Mouse (Mus musculus): ENCODE data around the gene Olfr960.

The Olfr960 gene

DNA sequence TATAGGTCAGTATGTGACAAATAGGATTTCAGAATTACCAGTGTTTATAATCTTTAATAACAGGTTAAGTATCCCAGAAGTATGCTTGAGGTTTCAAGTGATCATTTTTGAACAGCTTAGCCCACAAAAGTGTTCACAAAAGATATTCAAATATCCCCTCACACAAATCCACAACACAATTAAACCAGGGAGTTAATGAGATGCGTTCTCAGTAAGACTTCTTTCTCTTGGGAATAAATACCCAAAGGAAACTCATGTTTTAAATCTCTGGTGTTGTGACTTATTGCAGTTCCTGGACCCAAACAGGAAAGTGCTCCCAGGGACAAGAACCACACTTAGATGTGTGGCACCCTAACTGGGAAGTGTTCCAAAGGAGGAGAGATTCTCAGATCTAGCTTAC is at the start of gene Olfr960:
Olfr960 (plus strand) TSS at position 301 of the 400 bp plus-strand sequence.
- no peak for DNase-seq (ENCODE audit: low spot score)

- DNase-seq (ENCODE audit: low spot score), result no peak
These were observed 45.7 kb upstream of the Olfr960 start, which contains the start of gene Olfr959 for GRCm38 (mm10) chr9:39575469-39575868. Olfr959 (minus strand) TSS chr9:39575569.

- DNase-seq (ENCODE audit: low spot score), result no peak
These were observed 44.1 kb upstream of the Olfr960 start for GRCm38 (mm10) chr9:39577050-39577449.

- DNase-seq (ENCODE audit: low spot score), result no peak
These were observed 18.4 kb upstream of the Olfr960 start for GRCm38 (mm10) chr9:39602536-39603332.

DNA sequence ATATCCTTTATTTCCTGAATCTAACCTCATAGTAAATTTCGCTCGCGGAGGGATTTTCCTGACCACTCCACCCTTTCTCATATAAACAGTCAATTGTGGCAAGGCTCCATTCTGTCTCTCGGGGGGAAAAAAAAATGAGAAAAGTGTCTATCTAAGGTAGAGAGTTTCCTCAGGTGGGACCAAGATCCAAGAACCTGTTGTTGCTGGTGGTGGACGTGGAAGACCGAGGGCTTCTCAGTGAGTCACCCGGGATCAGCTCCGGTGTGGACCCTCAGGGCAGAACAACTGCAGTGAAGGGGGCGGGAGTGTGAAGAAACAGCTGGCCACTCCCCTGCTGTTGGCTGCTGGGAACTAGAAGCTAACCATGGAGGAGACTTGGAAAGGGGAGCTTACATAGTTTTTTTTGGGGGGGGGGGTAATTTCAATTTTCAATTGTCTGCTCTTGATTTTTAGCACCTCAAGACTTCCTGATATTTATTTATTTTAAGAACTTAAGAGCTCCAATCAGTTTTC is 17.8 kb upstream of the Olfr960 start:
- DNase-seq (ENCODE audit: low spot score), result no peak

DNA sequence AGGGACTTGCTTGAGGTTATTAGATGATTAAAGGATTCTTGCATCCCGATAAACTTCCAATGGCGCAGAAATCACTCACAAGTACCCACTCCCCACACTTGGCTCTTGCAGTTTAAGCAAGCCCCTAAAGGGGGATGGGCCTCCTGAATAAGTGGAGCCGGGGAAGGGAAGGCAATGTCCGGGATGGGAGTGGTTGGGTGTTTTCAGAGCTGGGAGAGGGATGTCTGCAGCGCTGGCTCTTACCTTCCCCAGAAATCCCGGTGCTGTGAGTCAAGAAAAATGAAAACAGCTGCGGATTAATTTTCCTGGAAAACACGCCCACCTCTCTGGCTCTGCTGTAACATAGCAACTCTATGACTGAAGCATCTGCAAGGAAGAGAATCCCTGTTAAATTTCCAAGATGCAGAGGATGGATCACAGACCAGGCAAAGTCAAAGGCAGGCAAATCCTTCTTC is 17.1 kb upstream of the Olfr960 start, which contains the start of gene AW551984:
AW551984 (minus strand) TSS at position 405 of the 455 bp plus-strand sequence.
- DNase-seq (ENCODE audit: low spot score), result no peak

DNA sequence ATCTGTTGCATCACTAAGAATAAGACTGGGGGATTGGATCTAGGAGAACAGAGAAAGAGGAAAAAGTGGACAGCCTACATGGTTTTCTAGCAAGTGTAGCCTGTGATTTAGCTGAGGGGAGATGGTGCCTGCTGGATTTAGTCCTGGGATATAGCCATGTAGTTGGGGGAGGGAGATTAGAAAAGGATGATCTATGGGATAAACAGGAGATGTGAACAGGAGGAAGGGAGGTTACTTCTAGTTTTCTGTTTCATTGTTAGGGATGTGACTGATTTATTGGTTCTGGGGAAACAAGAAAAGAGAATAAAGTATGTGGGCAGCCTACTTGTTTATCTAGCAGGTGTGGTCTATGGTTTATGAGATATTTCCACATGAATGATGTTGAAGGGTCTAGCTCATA is 12.7 kb upstream of the Olfr960 start:
- no peak for DNase-seq (ENCODE audit: low spot score)

DNA sequence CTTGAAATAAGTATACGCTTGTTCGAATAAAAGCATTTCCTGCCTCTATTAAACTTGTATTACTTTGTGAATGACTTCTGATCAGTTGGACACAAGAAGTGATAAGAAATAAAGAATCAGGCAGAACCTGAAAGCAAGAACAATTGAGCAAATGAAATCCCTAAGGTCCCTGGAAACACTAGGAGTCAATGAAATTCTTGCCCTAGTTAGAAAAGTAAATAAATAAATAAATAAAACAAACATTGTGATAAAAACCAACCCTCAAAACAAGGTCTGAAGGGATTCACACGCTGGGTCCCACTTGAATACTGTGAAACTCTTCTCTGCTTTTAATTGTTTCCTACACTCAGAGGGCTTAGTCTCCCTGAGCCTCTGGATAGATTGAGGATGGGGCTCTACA is 10.8 kb upstream of the Olfr960 start, which contains the start of gene Olfr148:
Olfr148 (plus strand) TSS at position 301 of the 400 bp plus-strand sequence.
- no peak for DNase-seq (ENCODE audit: low spot score)

- no peak for DNase-seq (ENCODE audit: low spot score)
These were observed 9.2 kb upstream of the Olfr960 start for GRCm38 (mm10) chr9:39611953-39612352.

- no peak for DNase-seq (ENCODE audit: low spot score)
These were observed 2.6 kb downstream of the Olfr960 start for GRCm38 (mm10) chr9:39623783-39624182.

- no peak for DNase-seq (ENCODE audit: low spot score)
These were observed 3.5 kb downstream of the Olfr960 start for GRCm38 (mm10) chr9:39624711-39625110.

DNA sequence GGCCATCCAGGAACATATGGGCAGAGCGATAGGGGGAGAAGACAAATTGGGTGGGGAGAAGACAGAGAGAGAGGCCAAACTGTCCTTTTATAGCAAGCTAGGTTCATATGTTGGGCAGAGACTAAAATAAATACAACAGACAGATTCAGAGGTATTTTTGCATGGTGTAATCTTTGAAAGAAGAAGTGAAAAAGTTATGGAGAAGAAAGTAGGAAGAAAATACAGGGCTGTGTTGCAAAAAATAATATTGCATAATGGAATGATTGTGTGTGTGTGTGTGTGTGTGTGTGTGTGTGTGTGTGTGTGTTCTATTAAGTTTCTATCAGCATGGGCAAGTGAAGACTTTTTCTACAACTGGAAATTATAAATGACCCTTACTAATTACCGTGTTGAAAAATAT is 7.9 kb downstream of the Olfr960 start:
- DNase-seq (ENCODE audit: low spot score), result no peak

DNA sequence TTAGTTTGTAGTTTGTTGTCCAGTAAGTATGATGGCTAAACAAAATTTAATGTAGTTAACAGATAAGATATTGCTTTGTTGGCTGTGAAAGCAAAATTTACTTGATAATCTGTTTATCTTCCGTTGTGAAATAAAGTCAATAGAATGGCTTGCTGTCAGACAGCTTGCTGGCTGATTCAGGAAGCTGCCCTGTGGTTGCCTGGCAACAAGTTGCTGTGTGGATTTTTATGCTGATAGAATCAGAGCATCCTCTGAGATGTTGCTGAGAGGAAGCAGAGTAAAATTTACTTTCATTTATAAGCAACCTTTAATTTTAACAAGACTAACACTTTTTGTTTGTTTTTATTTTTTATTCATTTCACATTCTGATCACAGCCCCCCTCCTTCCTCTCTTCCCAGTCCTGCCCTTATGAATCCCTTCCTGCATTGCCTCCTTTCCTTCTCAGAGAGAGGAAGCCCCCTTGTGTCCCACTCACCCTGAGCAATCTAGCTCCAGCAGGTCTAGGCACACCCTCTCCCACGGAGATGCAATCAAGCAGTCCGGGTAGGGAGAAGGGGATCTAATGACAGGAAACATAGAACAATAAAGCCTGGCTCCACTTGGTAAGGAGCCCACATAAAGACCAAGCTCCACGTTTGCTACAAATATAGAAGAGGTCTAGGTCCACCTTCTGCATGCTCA is 12.9 kb downstream of the Olfr960 start:
- DNase-seq (ENCODE audit: low spot score), result no peak

- DNase-seq (ENCODE audit: low spot score), result no peak
These were observed 23.6 kb downstream of the Olfr960 start, which contains the start of gene Olfr961 for GRCm38 (mm10) chr9:39644785-39645184. Olfr961 (plus strand) TSS chr9:39645085.

- no peak for DNase-seq (ENCODE audit: low spot score)
These were observed 26.2 kb downstream of the Olfr960 start for GRCm38 (mm10) chr9:39647382-39647781.

DNA sequence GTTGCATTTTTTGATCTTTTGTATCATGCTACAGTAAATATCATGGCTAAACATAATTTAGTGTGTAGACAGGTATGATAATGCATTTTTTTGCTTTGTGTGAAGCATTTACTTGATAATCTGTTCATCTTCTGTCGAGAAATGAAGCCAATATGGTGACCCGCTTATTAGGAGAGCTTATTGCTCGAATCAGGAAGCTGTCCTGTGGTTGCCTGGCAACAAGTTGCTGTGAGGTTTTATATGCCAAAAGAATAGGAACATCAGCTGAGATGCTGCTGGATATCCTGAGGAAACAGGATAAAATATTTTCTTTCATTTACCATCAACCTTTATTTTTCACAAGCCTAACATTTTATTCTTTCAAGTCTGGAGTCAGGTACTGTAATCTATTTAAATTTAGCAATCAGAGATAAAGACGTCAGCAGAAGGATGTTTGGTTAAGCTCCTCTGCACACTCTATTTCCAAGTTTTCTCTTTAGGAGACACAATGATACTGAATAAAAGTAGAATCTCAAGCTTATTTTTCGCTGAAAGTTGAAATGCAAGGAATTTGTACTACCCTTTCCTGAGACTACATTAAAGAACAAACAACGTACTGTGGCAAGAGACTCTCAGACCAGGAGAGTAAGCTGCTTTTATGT is 33.7 kb downstream of the Olfr960 start:
- DNase-seq (ENCODE audit: low spot score), result no peak

- no peak for DNase-seq (ENCODE audit: low spot score)
These were observed 45.7 kb downstream of the Olfr960 start, which contains the start of gene Olfr963 for GRCm38 (mm10) chr9:39666905-39667304. Olfr963 (plus strand) TSS chr9:39667205.

- no peak for DNase-seq (ENCODE audit: low spot score)
These were observed 48.5 kb downstream of the Olfr960 start for GRCm38 (mm10) chr9:39669723-39670122.
